Mouse (Mus musculus) heart, embryonic 16.5 days (tissue): ENCODE results near the gene Olfr657. TPM values are rescaled to one million over a fixed set of nuclear protein-coding genes. Genes with fewer than 3 reads are reported as not detected.

ENCODE experiments used
- ATAC-seq: fragments of 200-750 bp; cut with Nextera tagmentation; replicated peaks from 2 replicates; pipeline ENCODE4 v1.8.0; 2017; ENCODE audit warnings: moderate number of reproducible peaks; ENCODE audit not compliant: insufficient read depth, low FRiP score; ENCODE audit errors: extremely low read depth
- H3K27ac ChIP-seq: fragments of 300-500 bp; sonication (generic); 2 replicates; pipeline ENCODE4 v1.5.1; 2014; ENCODE audit warnings: mild to moderate bottlenecking, low read length, control low read depth, moderate library complexity
- H3K27me3 ChIP-seq: fragments of 300-500 bp; sonication (generic); 2 replicates; pipeline ENCODE4 v1.6.1; 2014; ENCODE audit warnings: low read length, mixed read lengths; ENCODE audit not compliant: control insufficient read depth, insufficient read depth
- H3K36me3 ChIP-seq: fragments of 300-500 bp; sonication (generic); 2 replicates; pipeline ENCODE4 v1.6.1; 2014; ENCODE audit not compliant: control insufficient read depth, insufficient read depth
- H3K4me1 ChIP-seq: fragments of 300-500 bp; sonication (generic); 2 replicates; pipeline ENCODE4 v1.6.1; 2014; ENCODE audit warnings: low read length, mixed read lengths; ENCODE audit not compliant: control insufficient read depth, insufficient read depth
- H3K4me2 ChIP-seq: fragments of 300-500 bp; sonication (generic); 2 replicates; pipeline ENCODE4 v1.6.1; 2014; ENCODE audit warnings: low read depth, mild to moderate bottlenecking, control low read depth, low read length
- H3K4me3 ChIP-seq: fragments of 300-500 bp; sonication (generic); 2 replicates; pipeline ENCODE4 v1.5.1; 2014; ENCODE audit warnings: mild to moderate bottlenecking, control low read depth, low read length
- H3K9ac ChIP-seq: fragments of 300-500 bp; sonication (generic); 2 replicates; pipeline ENCODE4 v1.6.1; 2014; ENCODE audit warnings: low read length, control low read depth
- H3K9me3 ChIP-seq: fragments of 300-500 bp; sonication (generic); replicated peaks from 2 replicates; pipeline ENCODE4 v1.6.1; 2016; ENCODE audit warnings: low read length; ENCODE audit not compliant: control insufficient read depth
- WGBS: fragments of 180-500 bp; shearing (Covaris S2); extraction: QIAGEN DNeasy Blood & Tissue Kit; methylation state at CpG from one replicate; pipeline ENCODE4 v1.1.7; 2014; 5-methylcytosine and 5-hydroxymethylcytosine counted together
- polyA plus RNA-seq: library from polyadenylated mRNA; unstranded; fragments of >200 nt; fragmentation: Nextera tagmentation; extraction: Ambion mirVana; gene quantifications from 2 replicates; pipeline ENCODE4 v1.2.1, GENCODE M21; 2015

The Olfr657 gene
- polyA plus RNA-seq, 1 experiment from 2014 or later: not detected

- 67% methylated on average over 4 of the region's 4 CpGs for WGBS
- H3K27me3 ChIP-seq: no peaks in the 10 kb centered on the region
- H3K36me3 ChIP-seq: no peaks in the 10 kb centered on the region
- no peak within 1 kb of the TSS for H3K4me2 ChIP-seq
- H3K27ac ChIP-seq: no peak within 1 kb of the TSS
- H3K9ac ChIP-seq: no peak within 1 kb of the TSS
- H3K4me1 ChIP-seq: no peaks in the 10 kb centered on the region
- ATAC-seq: no peak
- no peak within 1 kb of the TSS for H3K4me3 ChIP-seq
- H3K9me3 ChIP-seq: 0 out of 2 replicates have a peak, but pooled peaks cover 2% of the 10 kb centered on the region
Measured at GRCm38 (mm10) chr7:104613655-104614054, 10.9 kb upstream of the Olfr657 start, which contains the start of gene Olfr656. Olfr656 (plus strand) TSS chr7:104613955.

GRCm38 (mm10) chr7:104646841-104647482 lies 22.4 kb downstream of the Olfr657 start, which contains the start of gene Olfr658:
Olfr658 (minus strand) TSS chr7:104647305.
- Histone ChIP-seq H3K4me1 (no peaks in the 10 kb centered on the region), H3K4me2 (peak within 1 kb of the TSS; percentile 51), H3K27me3 (no peaks in the 10 kb centered on the region), H3K4me3 (no peak within 1 kb of the TSS), H3K9me3 (no peaks in the 10 kb centered on the region), H3K36me3 (no peaks in the 10 kb centered on the region), H3K27ac (no peak within 1 kb of the TSS), H3K9ac (no peak within 1 kb of the TSS)
- peak; percentile 58 for ATAC-seq
- WGBS: 17% methylated on average over 21 of the region's 22 CpGs

- ATAC-seq: no peak
- no peaks in the 10 kb centered on the region for H3K27me3 ChIP-seq
- 64% methylated on average over 3 of the region's 3 CpGs for WGBS
- no peaks in the 10 kb centered on the region; the same call in 1 of the 2 replicates for H3K9me3 ChIP-seq
- no peaks in the 10 kb centered on the region for H3K4me1 ChIP-seq
- H3K9ac ChIP-seq: no peak within 1 kb of the TSS
- no peak within 1 kb of the TSS for H3K4me2 ChIP-seq
- no peak within 1 kb of the TSS for H3K4me3 ChIP-seq
- H3K36me3 ChIP-seq: no peaks in the 10 kb centered on the region
- H3K27ac ChIP-seq: no peak within 1 kb of the TSS
Measured at GRCm38 (mm10) chr7:104666453-104666852, 41.9 kb downstream of the Olfr657 start, which contains the start of gene Olfr659. Olfr659 (plus strand) TSS chr7:104666753.

- H3K4me3 ChIP-seq: no peak within 1 kb of the TSS
- no peak within 1 kb of the TSS for H3K4me2 ChIP-seq
- no peaks in the 10 kb centered on the region for H3K27me3 ChIP-seq
- H3K27ac ChIP-seq: no peak within 1 kb of the TSS
- H3K9ac ChIP-seq: no peak within 1 kb of the TSS
- WGBS: 72% methylated on average over 2 of the region's 2 CpGs
- no peaks in the 10 kb centered on the region for H3K9me3 ChIP-seq
- H3K36me3 ChIP-seq: no peaks in the 10 kb centered on the region
- no peak for ATAC-seq
- no peaks in the 10 kb centered on the region for H3K4me1 ChIP-seq
Measured at GRCm38 (mm10) chr7:104686201-104686600, 61.6 kb downstream of the Olfr657 start, which contains the start of gene Olfr661. Olfr661 (plus strand) TSS chr7:104686501.

Other genes starting within 250 kb of the Olfr657 start
- 0.11 and 0.26 TPM in 2 replicates for gene Trim30c, start 224.0 kb upstream of the Olfr657 start, polyA plus RNA-seq
- gene Trim30a, start 159.6 kb upstream of the Olfr657 start, polyA plus RNA-seq: 1.3 and 2.2 TPM in 2 replicates
- 0.41 and 0.95 TPM in 2 replicates for gene Trim30d, start 116.9 kb upstream of the Olfr657 start, polyA plus RNA-seq
- gene Olfr651, start 74.7 kb upstream of the Olfr657 start, polyA plus RNA-seq: not detected in 2 replicates
- not detected in 2 replicates for gene Olfr652, start 63.9 kb upstream of the Olfr657 start, polyA plus RNA-seq
- gene Olfr653, start 47.5 kb upstream of the Olfr657 start, polyA plus RNA-seq: not detected in 2 replicates
- gene Olfr654, start 37.8 kb upstream of the Olfr657 start, polyA plus RNA-seq: not detected in 2 replicates
- gene Olfr655, start 23.0 kb upstream of the Olfr657 start, polyA plus RNA-seq: not detected in 2 replicates
- gene Olfr656, start 10.8 kb upstream of the Olfr657 start, polyA plus RNA-seq: not detected in 2 replicates
- not detected in 2 replicates for gene Olfr658, start 22.5 kb downstream of the Olfr657 start, polyA plus RNA-seq
- gene Olfr659, start 42.0 kb downstream of the Olfr657 start, polyA plus RNA-seq: not detected in 2 replicates
- not detected in 2 replicates for gene Olfr661, start 61.7 kb downstream of the Olfr657 start, polyA plus RNA-seq
- not detected in 2 replicates for gene Usp17le, start 152.7 kb downstream of the Olfr657 start, polyA plus RNA-seq
- gene Usp17lb, start 217.8 kb downstream of the Olfr657 start, polyA plus RNA-seq: not detected in 2 replicates
- gene Usp17la, start 232.2 kb downstream of the Olfr657 start, polyA plus RNA-seq: not detected in 2 replicates